7 mouse cellular contexts compared by ENCODE assay signal in genomic region chr11:21569002-21569401, GRCm38 (mm10). TPM values are rescaled to one million over a fixed set of nuclear protein-coding genes. Genes with fewer than 3 reads are reported as not detected.
DNase-seq lines count a peak whose midpoint lies in the region; ATAC-seq and TF ChIP-seq lines count a peak whose summit lies in the region.

No protein-coding gene starts in this region.

- WGBS in kidney, embryonic 16.5 days = 40% methylated on average over 5 of the region's 5 CpGs

- peak overlapping the region; percentile 31; the same call in 1 of the 2 replicates for H3K9ac ChIP-seq in kidney, embryonic 16.5 days (replicated peaks; ENCODE audit: low read length)
- H3K9ac ChIP-seq in MEL (ENCODE audit: control insufficient read depth, low read depth, low read length, poor library complexity, severe bottlenecking) = peak overlapping the region; percentile 43

- H3K27ac ChIP-seq in kidney, embryonic 16.5 days (ENCODE audit: low read length) = peak overlapping the region; percentile 41; the same call in 1 of the 2 replicates
- H3K27ac ChIP-seq in MEL (ENCODE audit: control insufficient read depth, low read depth, low read length) = peak overlapping the region; percentile 62
- no peak overlapping the region for H3K27ac ChIP-seq in cortical plate, adult 2 months (ENCODE audit: insufficient read depth, low read length)

- H3K36me3 ChIP-seq in kidney, embryonic 16.5 days (ENCODE audit: insufficient read depth, low read length) = peaks cover 17% of the 10 kb centered on the region
- H3K36me3 ChIP-seq in MEL (ENCODE audit: control insufficient read depth in 1 of 2, insufficient read depth in 2 of 2, low read length in 2 of 2) = peaks cover 2 to 38% of the 10 kb centered on the region in 2 experiments; a peak in 3 of 4 replicates

- peak overlapping the region; percentile 17; the same call in 1 of the 2 replicates for H3K4me3 ChIP-seq in kidney, embryonic 16.5 days (ENCODE audit: low read length)
- H3K4me3 ChIP-seq in MEL (ENCODE audit: control insufficient read depth in 1 of 2, insufficient read depth in 1 of 2, low read depth in 2 of 2, low read length in 2 of 2) = peak overlapping the region; percentile 19 to 44
- peak overlapping the region; percentile 70; the same call in 1 of the 2 replicates for H3K4me3 ChIP-seq in cortical plate, adult 2 months (ENCODE audit: insufficient read depth, low read length)

- peak overlapping the region; percentile 11 for H3K4me2 ChIP-seq in kidney, embryonic 16.5 days (replicated peaks; ENCODE audit: low read depth, low read length)

- H3K79me2 ChIP-seq in MEL (ENCODE audit: control insufficient read depth, insufficient read depth, low read length, poor library complexity) = peaks cover 9% of the 10 kb centered on the region

- TF ChIP-seq CTCF in MEL (IDR thresholded peaks at IDR 0.05 in 2 of 3, conservative IDR thresholded peaks at IDR 0.05 in 1 of 3; ENCODE audit: control insufficient read depth in 1 of 3, insufficient read depth in 1 of 3, low read depth in 2 of 3, low read length in 3 of 3, poor library complexity in 1 of 3, severe bottlenecking in 1 of 3) = no peak
- TF ChIP-seq CTCF in cortical plate, adult 2 months (IDR thresholded peaks at IDR 0.05; ENCODE audit: extremely low read depth, insufficient read depth, low read length) = no peak

- no peak for ATAC-seq in kidney, embryonic 16.5 days (ENCODE audit: low FRiP score, low TSS enrichment)
- peak; percentile 29 for ATAC-seq in megakaryocyte progenitor cell, adult 5-6 weeks (replicated peaks; ENCODE audit: poor library complexity)

- TF ChIP-seq EP300 in MEL (IDR thresholded peaks at IDR 0.05; ENCODE audit: low read depth in 1 of 2, low read length in 2 of 2) = no peak; a peak in 1 of 4 replicates

- H3K9me3 ChIP-seq in kidney, embryonic 16.5 days (ENCODE audit: low read length) = no peaks in the 10 kb centered on the region
- no peaks in the 10 kb centered on the region for H3K9me3 ChIP-seq in MEL (replicated peaks; ENCODE audit: insufficient read depth, low read length)

- TF ChIP-seq POLR2A in MEL (IDR thresholded peaks at IDR 0.05; ENCODE audit: control insufficient read depth in 1 of 2, insufficient read depth in 1 of 2, low read depth in 1 of 2, low read length in 2 of 2, poor library complexity in 1 of 2) = no peak
- TF ChIP-seq POLR2A in cortical plate, adult 2 months (IDR thresholded peaks at IDR 0.05; ENCODE audit: extremely low read depth, insufficient read depth, low read length) = no peak

- TF ChIP-seq RAD21 in MEL (IDR thresholded peaks at IDR 0.05; ENCODE audit: low read depth, low read length) = no peak

- no peak for DNase-seq in kidney, adult 18-20 months
- DNase-seq in MEL (ENCODE audit: low read depth, low spot score) = peak; percentile 81
- no peak for DNase-seq in thymus, adult 18-20 months
- DNase-seq in Muller cell, postnatal 12 days (ENCODE audit: inconsistent ontology term) = no peak

- H3K27me3 ChIP-seq in kidney, embryonic 16.5 days (ENCODE audit: insufficient read depth, low read length) = no peaks in the 10 kb centered on the region
- H3K27me3 ChIP-seq in MEL (ENCODE audit: control insufficient read depth in 1 of 2, insufficient read depth in 2 of 2, low read length in 2 of 2) = no peaks in the 10 kb centered on the region

- peaks cover 23% of the 10 kb centered on the region for H3K4me1 ChIP-seq in kidney, embryonic 16.5 days (ENCODE audit: insufficient read depth, low read length)
- H3K4me1 ChIP-seq in MEL (ENCODE audit: control insufficient read depth in 1 of 2, insufficient read depth in 2 of 2, low read length in 2 of 2) = peaks cover 9 to 25% of the 10 kb centered on the region in 2 experiments
- H3K4me1 ChIP-seq in cortical plate, adult 2 months (ENCODE audit: control insufficient read depth, insufficient read depth, low read length) = peaks cover 15% of the 10 kb centered on the region

TF ChIP-seq in MEL, 35 proteins besides CTCF, POLR2A, EP300 and RAD21:
- TF ChIP-seq RCOR1 (IDR thresholded peaks at IDR 0.05; ENCODE audit: low read depth, low read length) (peak; percentile 91), ZKSCAN1 (IDR thresholded peaks at IDR 0.05; ENCODE audit: low read depth, low read length) (peak; percentile 52; the same call in 1 of the 2 replicates), ZNF384 (IDR thresholded peaks at IDR 0.05; ENCODE audit: low read depth, low read length) (peak; percentile 96), HCFC1 (IDR thresholded peaks at IDR 0.05; ENCODE audit: low read depth, low read length) (0 out of 2 replicates have a peak, but pooled peaks have one; percentile 49), POLR2AphosphoS2 (IDR thresholded peaks at IDR 0.05; ENCODE audit: low read length) (no peak), SIN3A (IDR thresholded peaks at IDR 0.05; ENCODE audit: low read length) (peak; percentile 90), GATA1 (IDR thresholded peaks at IDR 0.05; ENCODE audit: low read depth, low read length) (peak; percentile 62), ELF1 (IDR thresholded peaks at IDR 0.05; ENCODE audit: low read depth, low read length) (peak; percentile 57), MXI1 (IDR thresholded peaks at IDR 0.05; ENCODE audit: low read depth, low read length) (peak; percentile 81), ETS1 (IDR thresholded peaks at IDR 0.05; ENCODE audit: low read depth, low read length) (peak; percentile 64), TCF12 (IDR thresholded peaks at IDR 0.05; ENCODE audit: low read depth, low read length) (no peak), MAX (IDR thresholded peaks at IDR 0.05; ENCODE audit: low read length) (peak; percentile 80), MAFK (IDR thresholded peaks at IDR 0.05; ENCODE audit: borderline replicate concordance, low read depth, low read length) (no peak), E2F4 (IDR thresholded peaks at IDR 0.05; ENCODE audit: borderline replicate concordance, low read depth, low read length) (no peak)

RNA-seq across cellular contexts. Expression of gene Wdpcp, which starts 3.0 kb away (rescaled TPM):
- polyA plus RNA-seq in kidney, embryonic 16.5 days (2015; fragmentation: Nextera tagmentation; extraction: Ambion mirVana) = 13.4 and 14.5 TPM in 2 replicates
- 0.81 and 1.3 TPM in 2 replicates for total RNA-seq in MEL (2012; rRNA removed)
- polyA plus RNA-seq in MEL (2012; ENCODE audit: insufficient read depth in 1 of 2, insufficient read length in 2 of 2, low read depth in 1 of 2, low replicate concordance in 2 of 2, missing spikeins in 1 of 2) = 1 to 10 TPM in 1 of 2 experiments, not detected in 1; 1.3 TPM
- polyA plus RNA-seq in cortical plate, adult 2 months (2012; rRNA removed) = 8.2 and 10.4 TPM in 2 replicates
- total RNA-seq in megakaryocyte progenitor cell, adult 5-6 weeks (2015) = 5.3 and 7.3 TPM in 2 replicates
- total RNA-seq in megakaryocyte progenitor cell, adult 5-6 weeks (2017) = 14.4 and 27.1 TPM in 2 replicates

RNA-seq across cellular contexts. Expression of gene Mdh1, which starts 3.2 kb away (rescaled TPM):
- 810 and 870 TPM in 2 replicates for polyA plus RNA-seq in kidney, embryonic 16.5 days (2015; fragmentation: Nextera tagmentation; extraction: Ambion mirVana)
- 175 and 208 TPM in 2 replicates for total RNA-seq in MEL (2012; rRNA removed)
- 100 to 1,000 TPM; 174 to 329 TPM for polyA plus RNA-seq in MEL (2012; ENCODE audit: insufficient read depth in 1 of 2, insufficient read length in 2 of 2, low read depth in 1 of 2, low replicate concordance in 2 of 2, missing spikeins in 1 of 2)
- polyA plus RNA-seq in cortical plate, adult 2 months (2012; rRNA removed) = 863 and 881 TPM in 2 replicates
- total RNA-seq in megakaryocyte progenitor cell, adult 5-6 weeks (2015) = 219 and 221 TPM in 2 replicates
- 138 and 144 TPM in 2 replicates for total RNA-seq in megakaryocyte progenitor cell, adult 5-6 weeks (2017)

Comparison
In these comparisons a context has a peak if more than half of its experiments do, and no peak if none do; other contexts are left out.
1. H3K4me3 ChIP-seq: peak in every context shown above with its lines; median percentile 70 in cortical plate, adult 2 months; 32 in MEL; 17 in kidney, embryonic 16.5 days.